Mouse (Mus musculus) forebrain, embryonic 13.5 days (tissue): ENCODE measurements around the gene Grm2. TPM values are rescaled to one million over a fixed set of nuclear protein-coding genes. Genes with fewer than 3 reads are reported as not detected.

Experiments used
- ATAC-seq: fragments of 200-750 bp; cut with Nextera tagmentation; 2 replicates; pipeline ENCODE4 v1.8.0; 2017
- H3K27ac ChIP-seq: fragments of 300-500 bp; sonication (generic); 2 replicates; pipeline ENCODE4 v1.5.1; 2015; ENCODE audit warnings: inconsistent platforms, mild to moderate bottlenecking, moderate library complexity
- H3K27me3 ChIP-seq: fragments of 300-500 bp; sonication (generic); 2 replicates; pipeline ENCODE4 v1.6.1; 2015; ENCODE audit warnings: mild to moderate bottlenecking, inconsistent platforms
- H3K36me3 ChIP-seq: fragments of 300-500 bp; sonication (generic); 2 replicates; pipeline ENCODE4 v1.6.1; 2015; ENCODE audit warnings: mild to moderate bottlenecking, inconsistent platforms; ENCODE audit not compliant: poor library complexity, severe bottlenecking
- H3K4me1 ChIP-seq: fragments of 300-500 bp; sonication (generic); 2 replicates; pipeline ENCODE4 v1.6.1; 2015; ENCODE audit warnings: inconsistent platforms
- H3K4me2 ChIP-seq: fragments of 300-500 bp; sonication (generic); 2 replicates; pipeline ENCODE4 v1.6.1; 2015; ENCODE audit warnings: inconsistent platforms, mild to moderate bottlenecking, moderate library complexity
- H3K4me3 ChIP-seq: fragments of 300-500 bp; sonication (generic); 2 replicates; pipeline ENCODE4 v1.5.1; 2015; ENCODE audit warnings: mild to moderate bottlenecking, inconsistent platforms
- H3K9ac ChIP-seq: fragments of 300-500 bp; sonication (generic); 2 replicates; pipeline ENCODE4 v1.6.1; 2015; ENCODE audit warnings: mild to moderate bottlenecking, inconsistent platforms
- H3K9me3 ChIP-seq: fragments of 300-500 bp; sonication (generic); replicated peaks from 2 replicates; pipeline ENCODE4 v1.6.1; 2016; ENCODE audit warnings: inconsistent platforms
- WGBS: fragments of 180-500 bp; shearing (Covaris S2); methylation state at CpG from one replicate; pipeline ENCODE4 v1.1.7; 2015; 5-methylcytosine and 5-hydroxymethylcytosine counted together
- polyA plus RNA-seq: library from polyadenylated mRNA; unstranded; fragments of >200 nt; fragmentation: Nextera tagmentation; extraction: Ambion mirVana; gene quantifications from 2 replicates; pipeline ENCODE4 v1.2.1, GENCODE M21; 2015

Gene Grm2
- polyA plus RNA-seq, 1 experiment from 2014 or later = 4.4 TPM

GRCm38 (mm10) chr9:106675965-106676364, 20.1 kb upstream of the Grm2 start:
- Histone ChIP-seq H3K9me3 (no peaks in the 10 kb centered on the region), H3K4me2 (no peak overlapping the region), H3K9ac (no peak overlapping the region), H3K27me3 (no peaks in the 10 kb centered on the region), H3K4me3 (no peak overlapping the region), H3K27ac (no peak overlapping the region), H3K4me1 (no peaks in the 10 kb centered on the region), H3K36me3 (peaks cover 49% of the 10 kb centered on the region)
- 80% methylated on average over 9 of the region's 9 CpGs for WGBS
- peak; percentile 21; the same call in 1 of the 2 replicates for ATAC-seq

DNA sequence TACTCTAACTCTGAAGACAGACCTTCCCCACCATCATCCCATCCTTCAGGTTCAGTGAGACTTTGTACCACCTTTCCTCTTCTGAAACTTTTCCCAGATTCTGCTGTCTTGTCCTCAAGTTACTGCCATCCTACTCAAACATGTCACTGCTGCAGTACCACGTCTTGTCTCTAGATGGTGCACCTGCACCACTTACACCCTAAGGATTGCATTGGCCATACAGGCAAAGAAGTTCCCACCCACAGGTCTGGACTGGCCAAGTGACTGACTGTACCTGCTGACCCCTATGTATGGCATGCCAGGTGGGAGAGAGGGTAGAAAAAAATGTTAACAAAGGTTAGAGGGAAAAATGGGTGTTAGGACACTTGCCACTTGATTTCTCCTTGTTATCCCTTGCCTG, 19.6 kb upstream of the Grm2 start:
- H3K36me3 ChIP-seq = peaks cover 49% of the 10 kb centered on the region
- H3K9ac ChIP-seq = no peak overlapping the region
- ATAC-seq = peak; percentile 75
- H3K4me1 ChIP-seq = no peaks in the 10 kb centered on the region
- no peak overlapping the region for H3K4me3 ChIP-seq
- H3K27me3 ChIP-seq = no peaks in the 10 kb centered on the region
- no peak overlapping the region for H3K4me2 ChIP-seq
- WGBS = 0% methylated on average over 1 of the region's 1 CpGs
- no peaks in the 10 kb centered on the region for H3K9me3 ChIP-seq
- H3K27ac ChIP-seq = no peak overlapping the region

GRCm38 (mm10) chr9:106673860-106674259, 18.0 kb upstream of the Grm2 start:
- H3K4me2 ChIP-seq = no peak overlapping the region
- whole genome bisulfite sequencing = 72% methylated on average over 2 of the region's 2 CpGs
- no peak overlapping the region for H3K9ac ChIP-seq
- no peaks in the 10 kb centered on the region for H3K9me3 ChIP-seq
- H3K4me1 ChIP-seq = no peaks in the 10 kb centered on the region
- H3K27ac ChIP-seq = peak overlapping the region; percentile 12; the same call in 1 of the 2 replicates
- H3K4me3 ChIP-seq = no peak overlapping the region
- H3K36me3 ChIP-seq = peaks cover 41% of the 10 kb centered on the region
- ATAC-seq = no peak
- no peaks in the 10 kb centered on the region for H3K27me3 ChIP-seq

DNA sequence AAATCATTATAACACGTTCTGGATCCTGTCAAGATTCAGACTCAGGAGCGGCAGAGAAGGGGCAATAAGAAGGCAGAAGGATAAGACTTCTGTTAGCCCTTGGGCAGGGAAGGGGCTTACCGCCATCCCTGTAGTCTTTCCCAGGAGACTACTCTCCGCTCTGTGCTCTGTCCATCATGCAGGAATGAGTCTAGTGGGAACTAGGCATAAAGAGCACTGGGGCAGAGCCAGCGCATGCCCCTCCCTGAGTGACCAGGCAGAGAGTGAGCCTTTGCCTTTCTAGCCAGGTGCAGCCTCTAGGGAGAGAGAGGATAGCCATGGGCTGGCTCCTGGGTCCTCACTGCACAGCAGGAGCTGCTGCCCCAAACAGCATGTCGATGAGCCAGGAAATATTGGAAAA, 9.0 kb upstream of the Grm2 start:
- no peak overlapping the region for H3K4me2 ChIP-seq
- H3K27me3 ChIP-seq = no peaks in the 10 kb centered on the region
- H3K36me3 ChIP-seq = peaks cover 51% of the 10 kb centered on the region
- no peak overlapping the region for H3K4me3 ChIP-seq
- peaks cover 25% of the 10 kb centered on the region for H3K4me1 ChIP-seq
- H3K9ac ChIP-seq = 0 out of 2 replicates have a peak overlapping the region, but pooled peaks have one; percentile 17
- 72% methylated on average over 6 of the region's 6 CpGs for WGBS
- ATAC-seq = 0 out of 2 replicates have a peak, but pooled peaks have one; percentile 19
- H3K9me3 ChIP-seq = no peaks in the 10 kb centered on the region
- H3K27ac ChIP-seq = peak overlapping the region; percentile 75

DNA sequence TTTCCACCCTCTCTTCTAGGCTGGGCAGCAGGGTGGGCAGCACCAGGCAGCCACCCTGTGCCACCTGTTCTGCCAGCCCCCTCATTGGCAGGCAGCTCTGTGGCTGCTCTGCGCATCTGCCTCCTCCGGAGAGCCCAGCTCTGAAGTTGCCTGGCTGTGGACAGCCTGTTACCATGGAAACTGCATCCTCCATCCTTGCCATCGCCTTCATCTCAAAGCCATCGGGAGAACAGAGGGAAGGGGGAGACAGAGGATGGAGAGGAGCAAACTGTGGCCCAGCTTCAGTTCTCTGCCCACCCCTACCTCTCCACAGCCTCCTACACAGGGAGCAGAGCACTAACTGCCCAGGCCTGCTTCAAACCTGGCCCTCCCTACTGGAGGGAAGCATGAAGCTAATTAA, 8.6 kb upstream of the Grm2 start:
- H3K36me3 ChIP-seq = peaks cover 53% of the 10 kb centered on the region

GRCm38 (mm10) chr9:106663200-106663599, 7.3 kb upstream of the Grm2 start:
- Histone ChIP-seq H3K9me3 (no peaks in the 10 kb centered on the region), H3K4me2 (no peak overlapping the region), H3K4me3 (no peak overlapping the region), H3K27me3 (no peaks in the 10 kb centered on the region), H3K9ac (no peak overlapping the region), H3K4me1 (peaks cover 25% of the 10 kb centered on the region), H3K36me3 (peaks cover 56% of the 10 kb centered on the region), H3K27ac (no peak overlapping the region)
- ATAC-seq = no peak
- 73% methylated on average over 6 of the region's 6 CpGs for WGBS

More for the DNA sequence above, 8.6 kb upstream of the Grm2 start:
- Histone ChIP-seq H3K4me3 (no peak overlapping the region), H3K27me3 (no peaks in the 10 kb centered on the region), H3K4me2 (no peak overlapping the region), H3K27ac (peak overlapping the region; percentile 75), H3K9me3 (no peaks in the 10 kb centered on the region), H3K9ac (0 out of 2 replicates have a peak overlapping the region, but pooled peaks have one; percentile 30), H3K4me1 (peaks cover 25% of the 10 kb centered on the region)
- ATAC-seq = peak; percentile 94
- WGBS = 25% methylated on average over 4 of the region's 4 CpGs

DNA sequence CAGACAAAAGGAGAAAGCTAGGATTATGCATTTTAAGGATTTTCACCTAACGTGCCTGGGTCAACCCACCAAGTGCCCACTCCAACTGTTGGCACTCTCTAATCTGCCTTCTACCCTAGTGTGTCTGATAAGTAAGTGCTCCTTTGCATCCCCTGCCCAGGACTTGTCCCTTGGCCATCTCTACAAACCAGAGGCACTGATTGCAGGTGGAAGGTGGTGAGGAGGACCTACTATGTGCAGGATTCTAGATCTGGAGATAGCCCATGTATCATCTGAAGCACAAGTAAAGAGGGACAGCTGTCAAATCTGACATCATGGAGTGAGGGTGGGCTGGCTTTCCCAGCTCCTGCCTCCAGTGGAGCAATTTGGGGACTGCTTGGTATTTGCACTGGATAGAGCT, 4.1 kb upstream of the Grm2 start:
- H3K27ac ChIP-seq = no peak overlapping the region
- H3K36me3 ChIP-seq = peaks cover 42% of the 10 kb centered on the region
- 47% methylated on average over 1 of the region's 1 CpGs for WGBS
- peaks cover 36% of the 10 kb centered on the region for H3K4me1 ChIP-seq
- H3K9me3 ChIP-seq = no peaks in the 10 kb centered on the region
- no peak overlapping the region for H3K4me3 ChIP-seq
- no peak overlapping the region for H3K4me2 ChIP-seq
- H3K27me3 ChIP-seq = peaks cover 19% of the 10 kb centered on the region
- no peak for ATAC-seq
- H3K9ac ChIP-seq = no peak overlapping the region

- WGBS = 25% methylated on average over 7 of the region's 7 CpGs
- Histone ChIP-seq H3K36me3 (peaks cover 42% of the 10 kb centered on the region), H3K4me2 (no peak overlapping the region), H3K9me3 (no peaks in the 10 kb centered on the region), H3K4me3 (no peak overlapping the region), H3K9ac (no peak overlapping the region), H3K27me3 (peaks cover 24% of the 10 kb centered on the region), H3K27ac (no peak overlapping the region), H3K4me1 (peaks cover 32% of the 10 kb centered on the region)
- no peak for ATAC-seq
These were observed 3.6 kb upstream of the Grm2 start for GRCm38 (mm10) chr9:106659441-106659840.

DNA sequence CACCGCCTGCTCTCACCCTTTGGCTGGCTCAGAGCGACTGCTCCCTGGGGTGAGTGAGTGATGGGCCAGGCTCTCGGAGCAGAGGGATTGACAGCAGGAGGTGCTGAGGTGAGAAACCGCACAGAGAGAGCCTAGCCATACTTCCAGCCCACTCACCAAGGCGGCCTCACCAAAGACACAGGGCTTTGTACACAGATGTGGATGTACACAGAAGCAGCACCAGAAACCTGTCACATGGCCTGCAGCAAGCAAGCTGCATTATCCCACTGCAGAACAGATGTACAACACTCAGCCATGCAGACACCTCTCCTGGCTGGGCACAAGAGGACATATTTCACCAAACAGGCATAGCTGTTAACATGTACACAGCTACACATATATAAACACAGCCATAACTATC, 1.7 kb upstream of the Grm2 start:
- no peak overlapping the region for H3K9ac ChIP-seq
- H3K4me3 ChIP-seq = no peak overlapping the region
- ATAC-seq = no peak
- H3K9me3 ChIP-seq = no peaks in the 10 kb centered on the region
- H3K36me3 ChIP-seq = peaks cover 39% of the 10 kb centered on the region
- WGBS = 47% methylated on average over 5 of the region's 5 CpGs
- 0 out of 2 replicates have a peak overlapping the region, but pooled peaks have one; percentile 28 for H3K27ac ChIP-seq
- peaks cover 33% of the 10 kb centered on the region for H3K27me3 ChIP-seq
- peaks cover 22% of the 10 kb centered on the region for H3K4me1 ChIP-seq
- no peak overlapping the region for H3K4me2 ChIP-seq

- Histone ChIP-seq H3K9ac (no peak overlapping the region), H3K27ac (no peak overlapping the region), H3K4me2 (peak overlapping the region; percentile 81; the same call in 1 of the 2 replicates), H3K36me3 (peaks cover 32% of the 10 kb centered on the region), H3K4me3 (no peak overlapping the region), H3K4me1 (peaks cover 22% of the 10 kb centered on the region), H3K27me3 (peaks cover 33% of the 10 kb centered on the region), H3K9me3 (no peaks in the 10 kb centered on the region)
- ATAC-seq = no peak
- WGBS = 35% methylated on average over 5 of the region's 5 CpGs
These were observed 938 bp upstream of the Grm2 start for GRCm38 (mm10) chr9:106656820-106657219.

- peaks cover 33% of the 10 kb centered on the region for H3K27me3 ChIP-seq
- H3K4me1 ChIP-seq = peaks cover 22% of the 10 kb centered on the region
- no peaks in the 10 kb centered on the region for H3K9me3 ChIP-seq
- H3K27ac ChIP-seq = no peak overlapping the region
- no peaks in the 10 kb centered on the region for H3K36me3 ChIP-seq
- no peak overlapping the region for H3K4me2 ChIP-seq
- no peak overlapping the region for H3K4me3 ChIP-seq
- no peak for ATAC-seq
- 84% methylated on average over 1 of the region's 1 CpGs for WGBS
- no peak overlapping the region for H3K9ac ChIP-seq
These were observed 3.2 kb downstream of the Grm2 start for GRCm38 (mm10) chr9:106652720-106653119.

- Histone ChIP-seq H3K36me3 (no peaks in the 10 kb centered on the region), H3K27ac (no peak overlapping the region), H3K4me2 (no peak overlapping the region), H3K27me3 (no peaks in the 10 kb centered on the region), H3K4me1 (no peaks in the 10 kb centered on the region), H3K9me3 (no peaks in the 10 kb centered on the region), H3K9ac (no peak overlapping the region), H3K4me3 (no peak overlapping the region)
- WGBS = 84% methylated on average over 27 of the region's 27 CpGs
- ATAC-seq = no peak
These were observed 8.7 kb downstream of the Grm2 start for GRCm38 (mm10) chr9:106647226-106647625.

GRCm38 (mm10) chr9:106645684-106646271, 10.1 kb downstream of the Grm2 start:
- no peak for ATAC-seq
- 76% methylated on average over 9 of the region's 9 CpGs for WGBS
- Histone ChIP-seq H3K4me2 (no peak overlapping the region), H3K9ac (no peak overlapping the region), H3K9me3 (no peaks in the 10 kb centered on the region), H3K36me3 (no peaks in the 10 kb centered on the region), H3K4me1 (no peaks in the 10 kb centered on the region), H3K27me3 (no peaks in the 10 kb centered on the region), H3K27ac (no peak overlapping the region), H3K4me3 (no peak overlapping the region)
